Mouse (Mus musculus): Measurements from ENCODE around the gene Gabrp.
A peak's percentile ranks its signal among the peaks of the same experiment; 100 is the strongest.

Gene Gabrp

GRCm38 (mm10) chr11:33578859-33579258, at the start of gene Gabrp:
Gene Gabrp (minus strand): TSS chr11:33578959.
- DNase-seq = no peak

GRCm38 (mm10) chr11:33627136-33627742, 48.5 kb upstream of the Gabrp start:
- peak; percentile 44 for DNase-seq

GRCm38 (mm10) chr11:33614218-33614617, 35.5 kb upstream of the Gabrp start:
- peak; percentile 59 for DNase-seq

- no peak for DNase-seq
Observed at GRCm38 (mm10) chr11:33607784-33608183, 29.0 kb upstream of the Gabrp start.

- no peak for DNase-seq
Observed at GRCm38 (mm10) chr11:33603174-33603573, 24.4 kb upstream of the Gabrp start.

GRCm38 (mm10) chr11:33598986-33599385, 20.2 kb upstream of the Gabrp start, which contains the start of gene D130052B06Rik:
Gene D130052B06Rik (plus strand): TSS chr11:33599302.
- no peak for DNase-seq

- no peak for DNase-seq
Observed at GRCm38 (mm10) chr11:33596655-33597054, 17.9 kb upstream of the Gabrp start.

- DNase-seq = no peak
Observed at GRCm38 (mm10) chr11:33592826-33593225, 14.1 kb upstream of the Gabrp start.

GRCm38 (mm10) chr11:33590771-33591170, 12.0 kb upstream of the Gabrp start:
- DNase-seq = no peak

- DNase-seq = no peak
Observed at GRCm38 (mm10) chr11:33586614-33587013, 7.9 kb upstream of the Gabrp start.

GRCm38 (mm10) chr11:33579621-33580020, 862 bp upstream of the Gabrp start:
- DNase-seq = no peak

GRCm38 (mm10) chr11:33574944-33575343, 3.8 kb downstream of the Gabrp start:
- no peak for DNase-seq

GRCm38 (mm10) chr11:33570413-33570812, 8.3 kb downstream of the Gabrp start:
- DNase-seq = peak; percentile 25

GRCm38 (mm10) chr11:33563921-33564320, 14.8 kb downstream of the Gabrp start:
- DNase-seq = no peak

GRCm38 (mm10) chr11:33554123-33554522, 24.6 kb downstream of the Gabrp start:
- peak; percentile 22 for DNase-seq

- no peak for DNase-seq
Observed at GRCm38 (mm10) chr11:33550861-33551560, 27.7 kb downstream of the Gabrp start.

- no peak for DNase-seq
Observed at GRCm38 (mm10) chr11:33547386-33547785, 31.4 kb downstream of the Gabrp start.

- DNase-seq = no peak
Observed at GRCm38 (mm10) chr11:33544945-33545344, 33.8 kb downstream of the Gabrp start.

GRCm38 (mm10) chr11:33544121-33544520, 34.6 kb downstream of the Gabrp start:
- no peak for DNase-seq

- no peak for DNase-seq
Observed at GRCm38 (mm10) chr11:33537390-33538125, 41.2 kb downstream of the Gabrp start.

- no peak for DNase-seq
Observed at GRCm38 (mm10) chr11:33536636-33537035, 42.1 kb downstream of the Gabrp start.

GRCm38 (mm10) chr11:33534541-33534940, 44.2 kb downstream of the Gabrp start:
- DNase-seq = no peak

- DNase-seq = no peak
Observed at GRCm38 (mm10) chr11:33533577-33533976, 45.2 kb downstream of the Gabrp start.

GRCm38 (mm10) chr11:33529576-33529975, 49.2 kb downstream of the Gabrp start:
- no peak for DNase-seq

All from right cerebral cortex, adult 18-20 months (tissue).